Mouse (Mus musculus) olfactory bulb, adult 2 months (tissue): Measurements from ENCODE around the gene Susd2.

Experiments
- CTCF ChIP-seq: fragments of 200-500 bp; IDR thresholded peaks from 2 replicates; pipeline ENCODE4 v1.5.1; 2012; ENCODE audit warnings: low read depth, mild to moderate bottlenecking, low read length, moderate library complexity; ENCODE audit not compliant: insufficient read depth
- POLR2A ChIP-seq: fragments of 200-500 bp; IDR thresholded peaks from 2 replicates; pipeline ENCODE4 v1.6.1; 2012; ENCODE audit warnings: mild to moderate bottlenecking, low read depth, low read length, moderate library complexity; ENCODE audit not compliant: insufficient read depth

GRCm38 (mm10) chr10:75676286-75676685 is 32.5 kb upstream of the Susd2 start:
- no peak for TF ChIP-seq CTCF
- no peak for TF ChIP-seq POLR2A
